Mouse (Mus musculus): ENCODE measurements around the gene Rnf225.

DNA sequence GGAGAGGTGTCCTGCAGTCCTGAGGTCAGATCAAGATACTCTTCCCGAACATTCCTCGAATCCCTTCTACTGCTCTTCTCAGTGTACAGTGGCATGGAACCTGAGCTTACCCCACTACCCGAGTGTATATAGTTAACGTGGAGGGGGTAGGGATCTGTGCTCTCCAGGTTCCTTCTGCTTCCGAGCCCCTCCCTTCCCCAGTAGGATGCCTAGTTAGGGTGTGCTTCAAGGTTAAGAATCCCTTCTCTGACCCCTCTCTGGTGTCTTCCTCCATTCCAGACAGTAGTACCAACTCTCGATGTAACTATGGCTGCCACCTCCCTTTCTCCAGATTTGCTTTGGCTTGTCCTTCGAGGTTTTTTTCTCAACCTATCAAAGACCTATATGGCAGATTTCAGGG is 53.1 kb downstream of the Rnf225 start:
- TF ChIP-seq CTCF (IDR thresholded peaks at IDR 0.05; ENCODE audit: borderline replicate concordance, insufficient read depth, low read length) (no peak), POLR2A (IDR thresholded peaks at IDR 0.05; ENCODE audit: low read depth, low read length) (no peak)

All from embryonic fibroblast, embryonic 13.5 days (primary cell).